Comparison of ENCODE assay signal across 28 mouse cellular contexts in genomic region chr7:135357797-135358196, GRCm38 (mm10). TPM values are rescaled to one million over a fixed set of nuclear protein-coding genes. Genes with fewer than 3 reads are reported as not detected.
DNase-seq lines count a peak whose midpoint lies in the region; ATAC-seq lines count a peak whose summit lies in the region.
"Had no signal": no experiment of that assay in that cellular context is flagged by ENCODE, and none has a peak within 500 bp of the region (broad histone marks: within the 10 kb centered on the region; RNA-seq: fewer than 3 reads in every experiment).

No protein-coding gene starts in this region.

- DNase-seq in adrenal gland, adult (ENCODE audit: inconsistent age in 2 of 2, low spot score in 1 of 2), result peak; percentile 36 to 84
- DNase-seq in adrenal gland, postnatal 4 days (ENCODE audit: low spot score in 2 of 2), result no peak
- DNase-seq in adrenal gland, adult 2 months, result peak; percentile 61
- peak; percentile 55 for DNase-seq in adrenal gland, postnatal 14 days
- no peak for DNase-seq in neural tube, embryonic 10.5 days (ENCODE audit: extremely low spot score, low spot score)
- no peak for DNase-seq in urinary bladder, adult 18-20 months (ENCODE audit: low spot score in 2 of 2)
- DNase-seq: cerebellum, adult 11 months; cerebellum, adult 2 months; cerebellum, adult 9-11 months; cerebellum, postnatal 25 days; gastrocnemius, postnatal 25 days; heart, adult 2 months had no signal

- ATAC-seq in megakaryocyte, adult 5-6 weeks (ENCODE audit: poor library complexity, severe bottlenecking), result peak; percentile 51
- ATAC-seq: activated CD4-positive, CD25-positive, alpha-beta regulatory T cell, adult 4 months; forebrain, embryonic 15.5 days; hindbrain, embryonic 16.5 days; intestine, embryonic 15.5 days had no signal

RNA-seq across cellular contexts. Expression of gene Foxi2, which starts 52.3 kb away (rescaled TPM):
- total RNA-seq in adrenal gland, postnatal 4 days (2021), result not detected
- not detected for total RNA-seq in adrenal gland, adult 2 months (2021)
- not detected in 2 replicates for polyA plus RNA-seq in adrenal gland, adult 2 months (2012; rRNA removed)
- not detected in 2 replicates for total RNA-seq in adrenal gland, postnatal 14 days (2021)
- total RNA-seq in megakaryocyte, adult 5-6 weeks (2015), result not detected in 2 replicates
- total RNA-seq in megakaryocyte, adult 5-6 weeks (2017), result not detected in 2 replicates
- total RNA-seq: adrenal gland, adult 18-20 months; common myeloid progenitor, adult 5-6 weeks; ES-E14; gastrocnemius, adult 8-10 months; gastrocnemius, postnatal 25 days; heart, adult 2 months; heart, postnatal 25 days; hematopoietic stem cell, adult 5-6 weeks had no signal
- polyA plus RNA-seq: activated CD4-positive, CD25-positive, alpha-beta regulatory T cell, adult 4 months; cerebellum, adult 2 months; erythroblast, embryonic 14.5 days; forebrain, embryonic 15.5 days; gonadal fat pad, adult 2 months; heart, adult 2 months; heart, embryonic 14.5 days; heart, postnatal 0 days; hindbrain, embryonic 13.5 days; intestine, embryonic 15.5 days had no signal

Comparison
In these comparisons a context has a peak if more than half of its experiments do, and no peak if none do; other contexts are left out.
1. DNase-seq: peak in adrenal gland, adult (2 of 2), adrenal gland, adult 2 months (single experiment) and adrenal gland, postnatal 14 days (single experiment); none in adrenal gland, postnatal 4 days (0 of 2), neural tube, embryonic 10.5 days (single experiment) and urinary bladder, adult 18-20 months (0 of 2).